Mouse (Mus musculus): ENCODE results near the gene Hoxb6. TPM values are rescaled to one million over a fixed set of nuclear protein-coding genes. Genes with fewer than 3 reads are reported as not detected.

Gene Hoxb6
- total and polyA plus RNA-seq, 3 experiments = not detected

DNA sequence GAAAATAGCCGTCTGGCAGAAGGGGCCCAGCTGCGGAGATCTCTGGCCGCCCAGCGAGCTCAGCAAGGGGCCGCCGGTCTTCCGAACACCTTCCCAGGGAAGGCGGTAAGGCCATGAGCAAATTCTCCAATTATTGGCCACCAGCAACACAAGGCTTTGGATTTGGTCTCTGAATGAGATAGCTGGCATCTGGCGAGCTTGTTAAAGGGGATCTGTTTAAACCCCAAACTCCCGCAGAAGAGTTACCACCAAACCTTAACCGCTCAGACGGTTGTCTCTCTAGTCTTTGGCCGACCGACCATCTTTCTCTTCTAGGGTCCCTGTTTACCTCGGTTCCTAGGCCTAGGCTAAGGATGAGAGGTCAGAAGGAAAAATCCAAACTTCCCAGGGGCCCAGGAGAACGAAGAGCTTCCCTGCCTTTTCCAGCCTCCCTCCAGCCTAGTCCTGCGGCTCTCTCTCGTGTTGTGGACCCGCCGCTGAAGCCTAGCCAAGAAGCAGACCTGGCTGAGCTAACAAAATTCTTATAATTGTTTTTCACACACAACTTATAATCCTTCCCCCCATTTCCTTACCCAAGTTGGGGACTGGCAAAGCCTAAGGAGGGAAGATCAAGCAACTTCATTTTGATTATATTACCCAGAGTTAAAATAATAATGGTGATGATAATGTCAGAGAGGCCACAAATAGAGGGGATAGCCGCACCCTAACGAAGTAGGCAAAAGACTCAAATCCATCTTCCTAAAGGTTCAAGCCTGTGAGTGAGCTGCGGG is 10.3 kb downstream of the Hoxb6 start:
- no peaks in the 10 kb centered on the region for H3K36me3 ChIP-seq (ENCODE audit: control insufficient read depth in 1 of 2, insufficient read depth in 2 of 2, low read length in 2 of 2)
- H3K27me3 ChIP-seq (ENCODE audit: control insufficient read depth in 1 of 2, insufficient read depth in 2 of 2, low read length in 2 of 2) = peaks cover 0 to 4% of the 10 kb centered on the region in 2 experiments; a peak in 3 of 4 replicates
- no peak for TF ChIP-seq ZC3H11A (IDR thresholded peaks at IDR 0.05; ENCODE audit: low read depth, low read length)
- TF ChIP-seq HCFC1 (IDR thresholded peaks at IDR 0.05; ENCODE audit: low read depth, low read length) = no peak
- TF ChIP-seq MAX (IDR thresholded peaks at IDR 0.05; ENCODE audit: low read length) = no peak
- no peak for TF ChIP-seq ZNF384 (IDR thresholded peaks at IDR 0.05; ENCODE audit: low read depth, low read length)
- TF ChIP-seq GABPA (IDR thresholded peaks at IDR 0.05; ENCODE audit: low read depth, low read length) = no peak
- no peak for TF ChIP-seq TBP (IDR thresholded peaks at IDR 0.05; ENCODE audit: low read depth, low read length)
- TF ChIP-seq MEF2A (IDR thresholded peaks at IDR 0.05; ENCODE audit: extremely low read depth, insufficient replicate concordance, low read depth, low read length, poor library complexity, severe bottlenecking) = no peak
- no peak for TF ChIP-seq CHD2 (IDR thresholded peaks at IDR 0.05; ENCODE audit: low read length)
- TF ChIP-seq POLR2AphosphoS2 (IDR thresholded peaks at IDR 0.05; ENCODE audit: low read length) = no peak
- no peak for TF ChIP-seq POLR2A (IDR thresholded peaks at IDR 0.05; ENCODE audit: control insufficient read depth in 1 of 2, insufficient read depth in 1 of 2, low read depth in 1 of 2, low read length in 2 of 2, poor library complexity in 1 of 2)
- TF ChIP-seq E2F4 (IDR thresholded peaks at IDR 0.05; ENCODE audit: borderline replicate concordance, low read depth, low read length) = no peak
- no peak for TF ChIP-seq MXI1 (IDR thresholded peaks at IDR 0.05; ENCODE audit: low read depth, low read length)
- no peak for TF ChIP-seq MAZ (IDR thresholded peaks at IDR 0.05; ENCODE audit: low read depth, low read length)
- TF ChIP-seq CHD1 (IDR thresholded peaks at IDR 0.05; ENCODE audit: low read depth, low read length) = no peak
- TF ChIP-seq TAL1 (IDR thresholded peaks at IDR 0.05; ENCODE audit: low read length) = no peak
- no peak for TF ChIP-seq MYC (IDR thresholded peaks at IDR 0.05; ENCODE audit: low read depth, low read length)
- no peak for TF ChIP-seq ELF1 (IDR thresholded peaks at IDR 0.05; ENCODE audit: low read depth, low read length)
- TF ChIP-seq CTCF (IDR thresholded peaks at IDR 0.05 in 2 of 3, conservative IDR thresholded peaks at IDR 0.05 in 1 of 3; ENCODE audit: control insufficient read depth in 1 of 3, insufficient read depth in 1 of 3, low read depth in 2 of 3, low read length in 3 of 3, poor library complexity in 1 of 3, severe bottlenecking in 1 of 3) = no peak
- TF ChIP-seq ZMIZ1 (IDR thresholded peaks at IDR 0.05; ENCODE audit: low read depth, low read length) = no peak
- TF ChIP-seq USF2 (IDR thresholded peaks at IDR 0.05; ENCODE audit: borderline replicate concordance in 1 of 2, insufficient read depth in 1 of 2, low read depth in 1 of 2, low read length in 2 of 2) = no peak
- H3K9me3 ChIP-seq (replicated peaks; ENCODE audit: insufficient read depth, low read length) = no peaks in the 10 kb centered on the region
- no peak overlapping the region for H3K4me3 ChIP-seq (ENCODE audit: control insufficient read depth in 1 of 2, insufficient read depth in 1 of 2, low read depth in 2 of 2, low read length in 2 of 2)
- H3K79me2 ChIP-seq (ENCODE audit: control insufficient read depth, insufficient read depth, low read length, poor library complexity) = no peaks in the 10 kb centered on the region
- no peak overlapping the region for H3K9ac ChIP-seq (ENCODE audit: control insufficient read depth, low read depth, low read length, poor library complexity, severe bottlenecking)
- no peak for DNase-seq (ENCODE audit: low read depth, low spot score)
- H3K27ac ChIP-seq (ENCODE audit: control insufficient read depth, low read depth, low read length) = no peak overlapping the region
- no peaks in the 10 kb centered on the region for H3K4me1 ChIP-seq (ENCODE audit: control insufficient read depth in 1 of 2, insufficient read depth in 2 of 2, low read length in 2 of 2)
